Mouse (Mus musculus): ENCODE results near the gene Pdcd4.

Gene Pdcd4

GRCm38 (mm10) chr19:53872994-53873713 is 18.9 kb upstream of the Pdcd4 start:
- no peak for DNase-seq

- no peak for DNase-seq
These were observed 16.8 kb upstream of the Pdcd4 start for GRCm38 (mm10) chr19:53875246-53875645.

GRCm38 (mm10) chr19:53877779-53878178 is 14.3 kb upstream of the Pdcd4 start:
- DNase-seq, result no peak

- DNase-seq, result no peak
These were observed 11.6 kb upstream of the Pdcd4 start for GRCm38 (mm10) chr19:53880460-53880859.

- DNase-seq, result no peak
These were observed 10.2 kb upstream of the Pdcd4 start for GRCm38 (mm10) chr19:53881786-53882185.

GRCm38 (mm10) chr19:53885450-53885849 is 6.6 kb upstream of the Pdcd4 start:
- no peak for DNase-seq

GRCm38 (mm10) chr19:53886576-53887370 is 5.3 kb upstream of the Pdcd4 start:
- peak; percentile 12 for DNase-seq

- no peak for DNase-seq
These were observed 4.2 kb upstream of the Pdcd4 start for GRCm38 (mm10) chr19:53887822-53888221.

GRCm38 (mm10) chr19:53888331-53888730 is 3.7 kb upstream of the Pdcd4 start:
- DNase-seq, result no peak

- DNase-seq, result no peak
These were observed 2.5 kb upstream of the Pdcd4 start for GRCm38 (mm10) chr19:53889555-53889954.

GRCm38 (mm10) chr19:53890274-53890673 is 1.8 kb upstream of the Pdcd4 start:
- no peak for DNase-seq

GRCm38 (mm10) chr19:53890781-53891251 is 1.2 kb upstream of the Pdcd4 start:
- DNase-seq, result no peak

- DNase-seq, result no peak
These were observed 462 bp upstream of the Pdcd4 start for GRCm38 (mm10) chr19:53891569-53891968.

GRCm38 (mm10) chr19:53892838-53893359 is 868 bp downstream of the Pdcd4 start:
- DNase-seq, result no peak

- DNase-seq, result no peak
These were observed 1.7 kb downstream of the Pdcd4 start for GRCm38 (mm10) chr19:53893711-53894171.

- DNase-seq, result no peak
These were observed 2.6 kb downstream of the Pdcd4 start for GRCm38 (mm10) chr19:53894538-53895121.

- no peak for DNase-seq
These were observed 6.0 kb downstream of the Pdcd4 start for GRCm38 (mm10) chr19:53898046-53898445.

- no peak for DNase-seq
These were observed 6.5 kb downstream of the Pdcd4 start for GRCm38 (mm10) chr19:53898498-53898897.

GRCm38 (mm10) chr19:53898970-53899900 is 7.2 kb downstream of the Pdcd4 start:
- DNase-seq, result no peak

GRCm38 (mm10) chr19:53899941-53900610 is 8.0 kb downstream of the Pdcd4 start:
- no peak for DNase-seq

- peak; percentile 15 for DNase-seq
These were observed 10.1 kb downstream of the Pdcd4 start for GRCm38 (mm10) chr19:53901931-53902738.

Data from cerebellum, adult 11 months (tissue).